Mouse (Mus musculus) midbrain, postnatal 0 days (tissue): ENCODE results near the gene Recql5. TPM values are rescaled to one million over a fixed set of nuclear protein-coding genes. Genes with fewer than 3 reads are reported as not detected.

Experiments
- ATAC-seq: fragments of 200-750 bp; cut with Nextera tagmentation; 2 replicates; pipeline ENCODE4 v1.8.0; 2017; ENCODE audit warnings: moderate number of reproducible peaks, mild to moderate bottlenecking, moderate TSS enrichment, moderate library complexity; ENCODE audit not compliant: low FRiP score
- DNase-seq: peaks from one replicate; pipeline ENCODE4 v3.0.0-alpha.2; 2015; ENCODE audit warnings: low spot score
- H3K27ac ChIP-seq: fragments of 300-500 bp; sonication (generic); 2 replicates; pipeline ENCODE4 v1.5.1; 2014; ENCODE audit warnings: low read depth, mild to moderate bottlenecking, low read length, mixed read lengths
- H3K27me3 ChIP-seq: fragments of 300-500 bp; sonication (generic); 2 replicates; pipeline ENCODE4 v1.6.1; 2014; ENCODE audit warnings: low read length, control low read depth, mixed read lengths; ENCODE audit not compliant: insufficient read depth
- H3K36me3 ChIP-seq: fragments of 300-500 bp; sonication (generic); 2 replicates; pipeline ENCODE4 v1.6.1; 2014; ENCODE audit warnings: low read length, control low read depth, mixed read lengths; ENCODE audit not compliant: insufficient read depth
- H3K4me1 ChIP-seq: fragments of 300-500 bp; sonication (generic); 2 replicates; pipeline ENCODE4 v1.6.1; 2014; ENCODE audit warnings: mild to moderate bottlenecking, control low read depth, antibody characterized with exemption, low read length, mixed read lengths; ENCODE audit not compliant: insufficient read depth
- H3K4me2 ChIP-seq: fragments of 300-500 bp; sonication (generic); 2 replicates; pipeline ENCODE4 v1.6.1; 2014; ENCODE audit warnings: low read depth, mild to moderate bottlenecking, low read length, mixed read lengths; ENCODE audit not compliant: poor library complexity, severe bottlenecking
- H3K4me3 ChIP-seq: fragments of 300-500 bp; sonication (generic); 2 replicates; pipeline ENCODE4 v1.5.1; 2014; ENCODE audit warnings: low read depth, mild to moderate bottlenecking, low read length, moderate library complexity
- H3K9ac ChIP-seq: fragments of 300-500 bp; sonication (generic); replicated peaks from 2 replicates; pipeline ENCODE4 v1.6.1; 2014; ENCODE audit warnings: mild to moderate bottlenecking, low read length, moderate library complexity, mixed read lengths; ENCODE audit not compliant: poor library complexity, severe bottlenecking
- H3K9me3 ChIP-seq: fragments of 300-500 bp; sonication (generic); 2 replicates; pipeline ENCODE4 v1.6.1; 2016; ENCODE audit warnings: low read length, control low read depth
- CTCF ChIP-seq: IDR thresholded peaks from 2 replicates; pipeline ENCODE4 v1.5.1; 2016; ENCODE audit warnings: antibody characterized with exemption, mild to moderate bottlenecking
- WGBS: fragments of 180-500 bp; shearing (Covaris S2); extraction: QIAGEN DNeasy Blood & Tissue Kit; methylation state at CpG from one replicate; pipeline ENCODE4 v1.1.7; 2014; 5-methylcytosine and 5-hydroxymethylcytosine counted together
- polyA plus RNA-seq: library from polyadenylated mRNA; unstranded; fragments of >200 nt; fragmentation: Nextera tagmentation; extraction: Ambion mirVana; gene quantifications from 2 replicates; pipeline ENCODE4 v1.2.1, GENCODE M21; 2015
- total RNA-seq: library from RNA; depleted of rRNA; stranded (reverse); fragments of >200 nt; gene quantifications from 2 replicates; pipeline ENCODE4 v1.2.3, GENCODE M21; 2014; rRNA removed

Gene Recql5
- total and polyA plus RNA-seq, 2 experiments from 2014 or later = 8.0 to 20.4 TPM

DNA sequence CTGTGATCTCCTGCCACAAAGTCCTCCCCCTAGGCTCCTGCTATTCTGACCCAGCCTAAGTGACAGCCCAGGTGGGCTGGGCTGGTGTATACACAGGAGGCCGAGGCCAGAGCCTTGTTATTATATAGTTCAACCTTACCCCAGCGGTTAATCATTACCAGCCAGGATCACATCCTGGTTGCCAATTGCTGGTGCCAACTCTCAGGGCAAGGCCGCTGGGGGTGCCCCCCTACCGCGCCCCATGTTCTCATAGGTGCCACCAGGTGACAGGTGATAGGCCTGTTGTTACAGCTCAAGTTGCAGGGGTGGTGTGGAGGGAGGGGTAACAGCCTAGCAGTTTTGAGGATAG, 89.4 kb downstream of the Recql5 start:
- Histone ChIP-seq H3K27me3 (no peaks in the 10 kb centered on the region), H3K9me3 (no peaks in the 10 kb centered on the region), H3K27ac (no peak overlapping the region), H3K4me3 (no peak overlapping the region), H3K9ac (no peak overlapping the region), H3K4me1 (no peaks in the 10 kb centered on the region), H3K36me3 (no peaks in the 10 kb centered on the region), H3K4me2 (no peak overlapping the region)
- 96% methylated on average over 5 of the region's 5 CpGs for WGBS
- DNase-seq (no peak), ATAC-seq (no peak)
- no peak for TF ChIP-seq CTCF

DNA sequence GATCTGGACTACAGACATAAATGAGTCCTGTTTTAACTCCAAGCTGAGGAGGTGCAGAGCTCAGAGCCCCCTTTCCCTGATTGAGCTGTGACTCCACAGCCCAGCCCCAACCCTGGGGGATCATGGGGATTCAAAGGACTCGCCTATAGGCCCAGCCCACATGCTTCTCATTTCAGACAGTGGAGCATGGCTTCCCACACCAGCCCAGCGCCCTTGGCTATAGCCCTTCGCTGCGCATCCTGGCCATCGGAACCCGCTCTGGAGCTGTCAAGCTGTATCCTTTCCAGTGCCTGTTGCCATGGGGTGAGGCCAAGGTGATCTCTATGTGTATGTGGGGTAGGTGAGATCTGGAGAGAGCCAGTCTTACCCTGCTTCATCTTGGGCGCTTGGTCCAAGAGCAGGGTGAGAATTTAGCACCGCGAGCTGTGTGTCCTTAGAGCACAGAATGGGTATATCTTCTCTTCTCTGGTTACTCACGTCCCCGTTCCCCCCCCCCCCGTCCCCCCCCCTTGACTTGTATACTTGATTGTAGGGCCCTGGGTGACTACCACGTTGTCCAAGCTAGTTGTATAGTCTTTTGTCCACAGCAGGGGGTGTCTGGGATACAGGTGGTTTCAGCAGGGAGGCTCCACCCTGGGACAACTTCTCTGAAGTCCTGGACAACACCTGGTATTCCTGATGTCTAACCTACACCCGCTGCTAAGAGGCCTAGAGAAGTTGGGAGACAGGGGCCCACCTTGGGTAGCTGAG, 90.0 kb downstream of the Recql5 start:
- H3K9me3 ChIP-seq = no peaks in the 10 kb centered on the region
- H3K9ac ChIP-seq = no peak overlapping the region
- H3K4me2 ChIP-seq = no peak overlapping the region
- ATAC-seq = no peak
- no peaks in the 10 kb centered on the region for H3K4me1 ChIP-seq
- WGBS = 84% methylated on average over 12 of the region's 14 CpGs
- H3K27me3 ChIP-seq = no peaks in the 10 kb centered on the region
- H3K27ac ChIP-seq = no peak overlapping the region
- H3K4me3 ChIP-seq = no peak overlapping the region
- H3K36me3 ChIP-seq = no peaks in the 10 kb centered on the region
- TF ChIP-seq CTCF = no peak
- DNase-seq = no peak

Other genes with a start within 250 kb of the Recql5 start
- 85.8 and 87.0 TPM in 2 replicates for gene Grb2, start 224.9 kb downstream of the Recql5 start, total RNA-seq
- gene Grb2, start 224.9 kb downstream of the Recql5 start, polyA plus RNA-seq = 153 and 158 TPM in 2 replicates
- 26.5 and 32.7 TPM in 2 replicates for gene Tmem94, start 168.0 kb downstream of the Recql5 start, total RNA-seq
- gene Tmem94, start 168.0 kb downstream of the Recql5 start, polyA plus RNA-seq = 14.6 and 15.9 TPM in 2 replicates
- 18.5 and 27.9 TPM in 2 replicates for gene Caskin2, start 119.8 kb downstream of the Recql5 start, total RNA-seq
- 7.2 and 8.3 TPM in 2 replicates for gene Caskin2, start 119.8 kb downstream of the Recql5 start, polyA plus RNA-seq
- 25.0 and 27.7 TPM in 2 replicates for gene Tsen54, start 118.8 kb downstream of the Recql5 start, total RNA-seq
- gene Tsen54, start 118.8 kb downstream of the Recql5 start, polyA plus RNA-seq = 14.8 and 15.5 TPM in 2 replicates
- 0.99 and 1.0 TPM in 2 replicates for gene Llgl2, start 109.4 kb downstream of the Recql5 start, total RNA-seq
- gene Llgl2, start 109.4 kb downstream of the Recql5 start, polyA plus RNA-seq = 0.51 and 0.81 TPM in 2 replicates
- gene Myo15b, start 75.1 kb downstream of the Recql5 start, total RNA-seq = not detected in 2 replicates
- gene Myo15b, start 75.1 kb downstream of the Recql5 start, polyA plus RNA-seq = 0.09 and 0.29 TPM in 2 replicates
- gene Smim5, start 33.5 kb downstream of the Recql5 start, total RNA-seq = not detected in 2 replicates
- 1.3 and 1.5 TPM in 2 replicates for gene Smim5, start 33.5 kb downstream of the Recql5 start, polyA plus RNA-seq
- not detected in 2 replicates for gene Smim6, start 21.5 kb downstream of the Recql5 start, total RNA-seq
- 0.26 TPM in 1 of 2 replicates, not detected in the other for gene Smim6, start 21.5 kb downstream of the Recql5 start, polyA plus RNA-seq
- gene Sap30bp, start 195 bp downstream of the Recql5 start, total RNA-seq = 44.3 and 46.4 TPM in 2 replicates
- gene Sap30bp, start 195 bp downstream of the Recql5 start, polyA plus RNA-seq = 43.3 and 54.3 TPM in 2 replicates
- 2.2 and 3.0 TPM in 2 replicates for gene Itgb4, start 41.2 kb upstream of the Recql5 start, total RNA-seq
- 1.0 and 1.2 TPM in 2 replicates for gene Itgb4, start 41.2 kb upstream of the Recql5 start, polyA plus RNA-seq
- gene Galk1, start 79.2 kb upstream of the Recql5 start, total RNA-seq = 36.3 and 44.0 TPM in 2 replicates
- gene Galk1, start 79.2 kb upstream of the Recql5 start, polyA plus RNA-seq = 47.7 and 49.5 TPM in 2 replicates
- 568 and 792 TPM in 2 replicates for gene H3f3b, start 94.5 kb upstream of the Recql5 start, total RNA-seq
- 2,143 and 2,254 TPM in 2 replicates for gene H3f3b, start 94.5 kb upstream of the Recql5 start, polyA plus RNA-seq
- 45.2 and 55.1 TPM in 2 replicates for gene Unk, start 96.8 kb upstream of the Recql5 start, total RNA-seq
- 25.5 and 26.7 TPM in 2 replicates for gene Unk, start 96.8 kb upstream of the Recql5 start, polyA plus RNA-seq
- gene Unc13d, start 144.5 kb upstream of the Recql5 start, total RNA-seq = 0.22 and 0.71 TPM in 2 replicates
- gene Unc13d, start 144.5 kb upstream of the Recql5 start, polyA plus RNA-seq = 0.67 and 0.77 TPM in 2 replicates
- 119 and 150 TPM in 2 replicates for gene Wbp2, start 153.5 kb upstream of the Recql5 start, total RNA-seq
- 254 and 267 TPM in 2 replicates for gene Wbp2, start 153.5 kb upstream of the Recql5 start, polyA plus RNA-seq
- gene Trim47, start 193.7 kb upstream of the Recql5 start, total RNA-seq = 12.6 and 16.8 TPM in 2 replicates
- 9.0 and 11.7 TPM in 2 replicates for gene Trim47, start 193.7 kb upstream of the Recql5 start, polyA plus RNA-seq
- gene Trim65, start 197.7 kb upstream of the Recql5 start, total RNA-seq = 5.7 and 7.6 TPM in 2 replicates
- 2.3 TPM in 2 replicates for gene Trim65, start 197.7 kb upstream of the Recql5 start, polyA plus RNA-seq
- gene Mrpl38, start 205.4 kb upstream of the Recql5 start, total RNA-seq = 74.3 and 100 TPM in 2 replicates
- 77.0 and 78.7 TPM in 2 replicates for gene Mrpl38, start 205.4 kb upstream of the Recql5 start, polyA plus RNA-seq
- gene Fbf1, start 234.7 kb upstream of the Recql5 start, total RNA-seq = 82.2 and 83.0 TPM in 2 replicates
- gene Fbf1, start 234.7 kb upstream of the Recql5 start, polyA plus RNA-seq = 38.6 and 43.7 TPM in 2 replicates